Mouse (Mus musculus) embryonic facial prominence, embryonic 10.5 days (tissue): ENCODE measurements at regions not wholly inside any gene's neighbourhood (a gene's known extent, or its start where the extent isn't known, plus 50 kb on each side); places are given as distances from the start of the nearest gene placed in this dataset.

Source experiments
- DNase-seq: peaks from one replicate; pipeline ENCODE4 v3.0.0-alpha.2; 2017; ENCODE audit warnings: low spot score
- H3K27ac ChIP-seq: fragments of 300-500 bp; sonication (generic); replicated peaks from 2 replicates; pipeline ENCODE4 v1.5.1; 2016; ENCODE audit warnings: mild to moderate bottlenecking
- H3K27me3 ChIP-seq: fragments of 300-500 bp; sonication (generic); replicated peaks from 2 replicates; pipeline ENCODE4 v1.6.1; 2016; ENCODE audit warnings: low read depth, mild to moderate bottlenecking; ENCODE audit not compliant: poor library complexity, severe bottlenecking
- H3K36me3 ChIP-seq: fragments of 300-500 bp; sonication (generic); replicated peaks from 2 replicates; pipeline ENCODE4 v1.6.1; 2016; ENCODE audit warnings: mild to moderate bottlenecking, moderate library complexity
- H3K4me1 ChIP-seq: fragments of 300-500 bp; sonication (generic); 2 replicates; pipeline ENCODE4 v1.6.1; 2016
- H3K4me3 ChIP-seq: fragments of 300-500 bp; sonication (generic); 2 replicates; pipeline ENCODE4 v1.5.1; 2016; ENCODE audit warnings: mild to moderate bottlenecking, moderate library complexity
- H3K9me3 ChIP-seq: fragments of 300-500 bp; sonication (generic); 2 replicates; pipeline ENCODE4 v1.6.1; 2016; ENCODE audit warnings: mild to moderate bottlenecking
- WGBS: fragments of 180-500 bp; shearing (Covaris S2); methylation state at CpG from one replicate; pipeline ENCODE4 v1.1.7; 2016; 5-methylcytosine and 5-hydroxymethylcytosine counted together

DNA sequence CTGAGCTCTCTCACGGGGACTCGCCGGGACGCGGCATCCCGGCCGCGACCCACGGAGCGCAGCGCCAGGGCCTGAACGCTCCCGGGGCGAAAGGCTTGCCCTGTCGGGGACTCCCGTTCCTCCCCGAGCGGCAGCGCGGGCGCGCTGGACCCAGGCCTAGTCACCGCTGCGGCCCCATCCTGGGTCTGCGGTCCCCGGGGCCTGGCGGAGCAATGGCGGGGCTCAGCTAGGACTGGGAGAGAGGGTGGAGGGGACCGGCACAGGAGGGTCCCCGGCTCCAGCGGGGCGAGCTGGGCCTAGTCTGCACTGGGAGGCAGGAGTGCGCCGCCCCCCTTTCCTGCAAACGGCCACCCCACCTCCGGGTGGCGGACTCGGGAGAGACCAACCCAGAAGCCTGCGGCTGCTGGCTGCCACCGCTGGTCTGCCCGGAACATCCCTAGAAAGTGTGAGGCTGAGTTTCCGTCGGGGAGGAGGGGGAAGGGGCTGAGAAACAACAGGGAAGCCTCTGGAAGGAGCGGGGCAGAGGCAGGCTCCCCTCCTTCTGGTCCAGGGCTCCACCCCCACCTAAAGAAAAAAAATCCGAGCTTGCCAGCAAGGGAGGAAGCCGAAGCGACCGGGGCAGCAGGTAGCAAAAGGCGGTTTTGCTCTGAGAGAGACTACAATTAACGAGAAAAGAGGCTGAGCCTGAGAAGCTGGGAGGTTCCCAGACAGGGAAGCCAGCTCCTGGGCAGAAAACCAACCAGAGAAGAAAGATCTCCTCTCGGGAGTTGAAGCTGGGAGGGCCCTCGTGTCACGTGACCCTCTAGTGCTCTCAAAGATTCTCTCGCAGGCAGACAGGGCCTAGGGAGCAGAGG lies 67.9 kb upstream of the Cplx2 start:
- DNase-seq, result peak; percentile 85
- peak overlapping the region; percentile 99 for H3K27ac ChIP-seq
- no peaks in the 10 kb centered on the region for H3K36me3 ChIP-seq
- peaks cover 12% of the 10 kb centered on the region for H3K27me3 ChIP-seq
- WGBS, result under 1% methylated on average over 54 of the region's 54 CpGs
- H3K4me1 ChIP-seq, result peaks cover 33% of the 10 kb centered on the region
- no peaks in the 10 kb centered on the region for H3K9me3 ChIP-seq
- H3K4me3 ChIP-seq, result peak overlapping the region; percentile 92

DNA sequence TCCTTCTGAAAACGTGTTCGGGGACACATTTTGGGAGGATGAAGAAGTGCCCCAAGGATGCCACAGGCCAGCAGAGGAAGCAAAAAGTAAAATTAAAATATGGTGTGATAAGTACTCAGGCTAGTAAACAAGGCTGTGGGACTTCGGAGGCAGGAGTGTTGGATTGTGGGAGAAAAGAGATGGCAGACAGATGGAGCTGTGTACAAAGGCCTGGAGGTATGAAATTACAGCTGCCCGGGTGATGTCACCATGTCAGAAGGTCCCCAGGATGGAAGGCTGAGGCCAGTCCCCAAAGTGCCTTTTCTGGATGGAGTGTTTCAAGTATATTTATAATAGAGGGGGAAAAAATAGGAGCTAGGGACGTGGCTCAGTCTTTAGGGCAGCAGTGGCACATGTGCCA lies 66.9 kb upstream of the Cplx2 start:
- H3K36me3 ChIP-seq, result no peaks in the 10 kb centered on the region
- WGBS, result 57% methylated on average over 5 of the region's 5 CpGs
- DNase-seq, result peak; percentile 34

GRCm38 (mm10) chr13:54308591-54308990 lies 62.6 kb upstream of the Cplx2 start:
- peaks cover 39% of the 10 kb centered on the region for H3K4me1 ChIP-seq
- H3K9me3 ChIP-seq, result no peaks in the 10 kb centered on the region
- no peak for DNase-seq
- H3K27ac ChIP-seq, result no peak overlapping the region
- no peaks in the 10 kb centered on the region for H3K27me3 ChIP-seq
- no peak overlapping the region for H3K4me3 ChIP-seq
- WGBS, result 56% methylated on average over 2 of the region's 2 CpGs
- peaks cover 7% of the 10 kb centered on the region; the same call in 1 of the 2 replicates for H3K36me3 ChIP-seq

More for the DNA sequence above, 66.9 kb upstream of the Cplx2 start:
- Histone ChIP-seq H3K27me3 (peaks cover 12% of the 10 kb centered on the region), H3K27ac (peak overlapping the region; percentile 99), H3K4me1 (peaks cover 36% of the 10 kb centered on the region), H3K4me3 (peak overlapping the region; percentile 92; the same call in 1 of the 2 replicates), H3K9me3 (no peaks in the 10 kb centered on the region)

GRCm38 (mm10) chr13:54309354-54309753 lies 61.8 kb upstream of the Cplx2 start:
- Histone ChIP-seq H3K4me1 (peaks cover 37% of the 10 kb centered on the region), H3K27me3 (no peaks in the 10 kb centered on the region), H3K9me3 (no peaks in the 10 kb centered on the region), H3K36me3 (peaks cover 7% of the 10 kb centered on the region; the same call in 1 of the 2 replicates), H3K4me3 (no peak overlapping the region), H3K27ac (0 out of 2 replicates have a peak overlapping the region, but pooled peaks have one; percentile 30)
- DNase-seq, result no peak
- 58% methylated on average over 5 of the region's 5 CpGs for WGBS

DNA sequence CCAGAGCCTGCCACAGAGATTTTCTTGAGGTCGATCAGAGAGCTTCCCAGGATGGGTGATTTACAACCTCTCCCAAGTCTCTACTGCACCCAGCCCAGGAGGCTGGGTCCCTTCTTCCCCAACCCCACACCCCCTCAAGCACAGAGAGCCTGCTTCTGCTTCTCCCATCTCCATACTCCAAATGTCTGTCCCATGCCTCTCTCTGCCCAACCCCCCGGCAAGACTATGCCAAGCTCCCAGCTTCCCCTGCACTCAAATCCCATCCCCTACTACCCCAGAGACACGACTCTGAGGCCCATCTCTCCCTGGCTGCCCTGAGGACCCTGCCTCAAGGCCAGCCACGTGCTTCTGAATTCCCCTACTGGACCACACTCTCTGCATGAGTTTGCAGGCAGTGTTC lies 61.0 kb upstream of the Cplx2 start:
- no peak overlapping the region for H3K4me3 ChIP-seq
- 0 out of 2 replicates have a peak overlapping the region, but pooled peaks have one; percentile 19 for H3K27ac ChIP-seq
- H3K36me3 ChIP-seq, result peaks cover 12% of the 10 kb centered on the region
- 58% methylated on average over 4 of the region's 4 CpGs for WGBS
- H3K27me3 ChIP-seq, result no peaks in the 10 kb centered on the region
- no peak for DNase-seq
- no peaks in the 10 kb centered on the region for H3K9me3 ChIP-seq
- peaks cover 33% of the 10 kb centered on the region for H3K4me1 ChIP-seq

DNA sequence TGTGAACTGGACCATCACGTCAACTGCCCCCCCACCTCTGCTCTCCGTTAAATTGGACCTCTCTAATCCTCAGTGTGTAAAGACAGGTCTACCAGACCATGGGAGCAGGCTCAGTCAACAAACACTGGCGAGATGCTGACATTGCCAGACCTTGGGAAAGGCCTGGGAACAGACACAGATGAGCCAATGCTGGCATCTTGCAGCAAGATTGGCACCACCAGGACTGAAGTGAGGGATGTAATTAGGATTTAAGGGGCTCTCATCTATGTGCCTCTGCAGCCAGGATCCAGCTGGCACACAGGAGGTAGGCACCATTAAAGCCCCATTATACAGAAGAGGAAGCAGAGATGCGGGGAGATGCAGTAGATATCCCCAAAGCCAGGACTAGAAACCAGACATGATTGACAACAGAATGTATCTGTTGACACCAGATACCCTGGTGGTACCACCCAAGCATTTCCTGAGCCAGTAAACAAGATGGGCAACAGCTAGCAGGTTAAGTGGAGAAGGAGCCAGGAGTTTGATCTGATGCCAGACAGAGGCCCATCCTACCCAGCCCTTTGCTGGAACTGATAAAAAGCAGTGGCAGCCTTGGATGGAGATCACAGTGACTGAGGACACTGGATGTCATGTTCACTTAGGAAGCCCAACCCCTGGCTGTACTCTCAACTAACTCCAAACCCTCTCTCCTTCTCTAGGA lies 59.7 kb upstream of the Cplx2 start:
- Histone ChIP-seq H3K4me1 (peaks cover 33% of the 10 kb centered on the region), H3K36me3 (peaks cover 12% of the 10 kb centered on the region), H3K4me3 (no peak overlapping the region), H3K9me3 (no peaks in the 10 kb centered on the region), H3K27me3 (no peaks in the 10 kb centered on the region), H3K27ac (no peak overlapping the region)
- DNase-seq, result no peak
- 88% methylated on average over 4 of the region's 4 CpGs for WGBS

- Histone ChIP-seq H3K27ac (peak overlapping the region; percentile 44; the same call in 1 of the 2 replicates), H3K27me3 (no peaks in the 10 kb centered on the region), H3K4me1 (peaks cover 31% of the 10 kb centered on the region), H3K9me3 (no peaks in the 10 kb centered on the region), H3K4me3 (no peak overlapping the region), H3K36me3 (peaks cover 12% of the 10 kb centered on the region)
- WGBS, result 71% methylated on average over 18 of the region's 18 CpGs
- DNase-seq, result no peak
Measured at GRCm38 (mm10) chr13:54312405-54313185, 58.6 kb upstream of the Cplx2 start.

DNA sequence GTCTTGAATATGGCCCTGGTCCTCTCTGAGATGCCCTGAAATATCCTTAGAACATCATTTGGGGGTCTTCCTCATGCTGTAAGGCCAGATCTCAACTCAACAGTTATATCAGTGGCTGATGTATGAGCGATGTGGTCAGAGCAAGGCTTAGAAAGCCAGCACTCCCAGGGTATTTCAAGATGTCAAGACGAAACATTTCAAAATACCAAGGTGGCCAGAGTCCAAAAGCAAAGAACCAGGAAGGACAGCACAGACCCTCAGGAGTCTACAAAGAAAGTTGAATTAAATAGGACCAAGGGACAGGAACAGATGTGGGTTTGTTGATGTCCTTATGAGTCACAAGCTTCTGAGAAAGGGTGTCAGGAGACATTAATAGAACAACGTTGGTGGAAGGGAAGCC lies 55.8 kb upstream of the Cplx2 start:
- Histone ChIP-seq H3K4me1 (peaks cover 27% of the 10 kb centered on the region), H3K27me3 (no peaks in the 10 kb centered on the region), H3K9me3 (no peaks in the 10 kb centered on the region), H3K36me3 (peaks cover 12% of the 10 kb centered on the region), H3K27ac (no peak overlapping the region), H3K4me3 (no peak overlapping the region)
- WGBS, result 88% methylated on average over 3 of the region's 3 CpGs
- DNase-seq, result no peak

GRCm38 (mm10) chr13:54316907-54317306 lies 54.2 kb upstream of the Cplx2 start:
- H3K9me3 ChIP-seq, result no peaks in the 10 kb centered on the region
- 91% methylated on average over 6 of the region's 6 CpGs for WGBS
- no peak overlapping the region for H3K27ac ChIP-seq
- H3K27me3 ChIP-seq, result no peaks in the 10 kb centered on the region
- no peak overlapping the region for H3K4me3 ChIP-seq
- peaks cover 12% of the 10 kb centered on the region for H3K36me3 ChIP-seq
- DNase-seq, result no peak
- H3K4me1 ChIP-seq, result peaks cover 26% of the 10 kb centered on the region

- H3K4me1 ChIP-seq, result peaks cover 15% of the 10 kb centered on the region
- no peak for DNase-seq
- no peaks in the 10 kb centered on the region for H3K9me3 ChIP-seq
- H3K36me3 ChIP-seq, result peaks cover 5% of the 10 kb centered on the region; the same call in 1 of the 2 replicates
- WGBS, result 89% methylated on average over 4 of the region's 4 CpGs
- no peaks in the 10 kb centered on the region for H3K27me3 ChIP-seq
- no peak overlapping the region for H3K4me3 ChIP-seq
- H3K27ac ChIP-seq, result no peak overlapping the region
Measured at GRCm38 (mm10) chr13:54318161-54318560, 53.0 kb upstream of the Cplx2 start.

GRCm38 (mm10) chr13:54318601-54319000 lies 52.5 kb upstream of the Cplx2 start:
- Histone ChIP-seq H3K4me3 (no peak overlapping the region), H3K4me1 (peaks cover 18% of the 10 kb centered on the region), H3K36me3 (peaks cover 5% of the 10 kb centered on the region; the same call in 1 of the 2 replicates), H3K9me3 (no peaks in the 10 kb centered on the region), H3K27ac (no peak overlapping the region), H3K27me3 (no peaks in the 10 kb centered on the region)
- DNase-seq, result no peak
- WGBS, result 85% methylated on average over 5 of the region's 5 CpGs

GRCm38 (mm10) chr13:54320212-54320611 lies 50.9 kb upstream of the Cplx2 start:
- Histone ChIP-seq H3K27ac (no peak overlapping the region), H3K36me3 (no peaks in the 10 kb centered on the region)

More at GRCm38 (mm10) chr13:54320212-54320611, 50.9 kb upstream of the Cplx2 start:
- no peaks in the 10 kb centered on the region for H3K27me3 ChIP-seq
- H3K4me3 ChIP-seq, result no peak overlapping the region
- H3K4me1 ChIP-seq, result peaks cover 23% of the 10 kb centered on the region
- WGBS, result 59% methylated on average over 9 of the region's 9 CpGs
- H3K9me3 ChIP-seq, result no peaks in the 10 kb centered on the region
- peak; percentile 32 for DNase-seq
